Mouse (Mus musculus) limb, embryonic 14.5 days (tissue): ENCODE data around the gene Pcgf3. TPM values are rescaled to one million over a fixed set of nuclear protein-coding genes. Genes with fewer than 3 reads are reported as not detected.
"Not testable (repeated sequence)": the region's sequence is repeated elsewhere in the genome, so short reads cannot be mapped to it uniquely, and the experiment has no call there.

ENCODE experiments used
- ATAC-seq: fragments of 200-750 bp; cut with Nextera tagmentation; 2 replicates; pipeline ENCODE4 v1.8.0; 2017; ENCODE audit warnings: low read depth, moderate number of reproducible peaks, moderate TSS enrichment; ENCODE audit not compliant: low FRiP score
- DNase-seq: peaks from one replicate; pipeline ENCODE4 v3.0.0-alpha.2; 2015; ENCODE audit warnings: low spot score
- H3K27ac ChIP-seq: fragments of 300-500 bp; sonication (generic); replicated peaks from 2 replicates; pipeline ENCODE4 v1.5.1; 2014; ENCODE audit warnings: low read depth, mild to moderate bottlenecking, low read length, moderate library complexity, mixed read lengths
- H3K27me3 ChIP-seq: fragments of 300-500 bp; sonication (generic); 2 replicates; pipeline ENCODE4 v1.6.1; 2014; ENCODE audit warnings: low read length, mixed read lengths; ENCODE audit not compliant: control insufficient read depth, insufficient read depth
- H3K36me3 ChIP-seq: fragments of 300-500 bp; sonication (generic); 2 replicates; pipeline ENCODE4 v1.6.1; 2014; ENCODE audit warnings: mild to moderate bottlenecking, low read length, moderate library complexity, mixed read lengths; ENCODE audit not compliant: control insufficient read depth, insufficient read depth
- H3K4me1 ChIP-seq: fragments of 300-500 bp; sonication (generic); 2 replicates; pipeline ENCODE4 v1.6.1; 2014; ENCODE audit warnings: antibody characterized with exemption, low read length, mixed read lengths; ENCODE audit not compliant: control insufficient read depth, insufficient read depth
- H3K4me2 ChIP-seq: fragments of 300-500 bp; sonication (generic); replicated peaks from 2 replicates; pipeline ENCODE4 v1.6.1; 2014; ENCODE audit warnings: low read depth, mild to moderate bottlenecking, low read length, moderate library complexity; ENCODE audit not compliant: severe bottlenecking
- H3K4me3 ChIP-seq: fragments of 300-500 bp; sonication (generic); replicated peaks from 2 replicates; pipeline ENCODE4 v1.5.1; 2014; ENCODE audit warnings: low read length
- H3K9ac ChIP-seq: fragments of 300-500 bp; sonication (generic); 2 replicates; pipeline ENCODE4 v1.6.1; 2014; ENCODE audit warnings: mild to moderate bottlenecking, low read depth, low read length, moderate library complexity; ENCODE audit not compliant: severe bottlenecking
- H3K9me3 ChIP-seq: fragments of 300-500 bp; sonication (generic); 2 replicates; pipeline ENCODE4 v1.6.1; 2016; ENCODE audit warnings: low read length; ENCODE audit not compliant: control insufficient read depth
- POLR2A ChIP-seq: fragments of 200-500 bp; IDR thresholded peaks from 2 replicates; pipeline ENCODE4 v1.8.0; 2012; ENCODE audit warnings: inconsistent platforms, mild to moderate bottlenecking, moderate library complexity, borderline replicate concordance; ENCODE audit not compliant: insufficient read depth, insufficient read length; ENCODE audit errors: extremely low read depth
- WGBS: fragments of 180-500 bp; shearing (Covaris S2); extraction: QIAGEN DNeasy Blood & Tissue Kit; methylation state at CpG from one replicate; pipeline ENCODE4 v1.1.7; 2014; 5-methylcytosine and 5-hydroxymethylcytosine counted together
- polyA plus RNA-seq, 2 experiments: library from polyadenylated mRNA; depleted of rRNA in 1 of 2; stranded (reverse) in 1 of 2; unstranded in 1 of 2; fragments of >200 nt; fragmentation: Nextera tagmentation in 1 of 2; extraction: Ambion mirVana in 1 of 2; gene quantifications; 2 replicates each; pipeline versions ENCODE4 v1.2.1 to v1.2.3; 2012 to 2014

The Pcgf3 gene
- polyA plus RNA-seq, 2 experiments = 21.8 to 24.3 TPM

GRCm38 (mm10) chr5:108469617-108470016 is 8.6 kb downstream of the Pcgf3 start:
- H3K9ac ChIP-seq = no peak overlapping the region
- 52% methylated on average over 7 of the region's 7 CpGs for WGBS
- no peaks in the 10 kb centered on the region for H3K9me3 ChIP-seq
- no peaks in the 10 kb centered on the region for H3K4me1 ChIP-seq
- DNase-seq (no peak), ATAC-seq (no peak)
- no peak overlapping the region for H3K4me2 ChIP-seq
- no peak overlapping the region for H3K4me3 ChIP-seq
- TF ChIP-seq POLR2A = no peak
- H3K27ac ChIP-seq = no peak overlapping the region
- H3K27me3 ChIP-seq = no peaks in the 10 kb centered on the region
- peaks cover 30% of the 10 kb centered on the region for H3K36me3 ChIP-seq

GRCm38 (mm10) chr5:108473737-108474136 is 12.7 kb downstream of the Pcgf3 start:
- no peak for TF ChIP-seq POLR2A
- H3K27me3 ChIP-seq = no peaks in the 10 kb centered on the region
- H3K36me3 ChIP-seq = peaks cover 69% of the 10 kb centered on the region
- no peak overlapping the region for H3K4me3 ChIP-seq
- H3K9ac ChIP-seq = no peak overlapping the region
- H3K9me3 ChIP-seq = no peaks in the 10 kb centered on the region
- H3K4me2 ChIP-seq = no peak overlapping the region
- ATAC-seq = no peak
- no peaks in the 10 kb centered on the region for H3K4me1 ChIP-seq
- WGBS = 90% methylated on average over 4 of the region's 4 CpGs
- no peak for DNase-seq
- no peak overlapping the region for H3K27ac ChIP-seq

- Histone ChIP-seq H3K36me3 (peaks cover 74% of the 10 kb centered on the region), H3K27ac (no peak overlapping the region), H3K4me1 (no peaks in the 10 kb centered on the region), H3K9ac (no peak overlapping the region), H3K9me3 (no peaks in the 10 kb centered on the region), H3K4me3 (no peak overlapping the region), H3K4me2 (no peak overlapping the region), H3K27me3 (no peaks in the 10 kb centered on the region)
- no peak for ATAC-seq
- WGBS = 92% methylated on average over 3 of the region's 3 CpGs
- DNase-seq = no peak
- TF ChIP-seq POLR2A = no peak
Observed at GRCm38 (mm10) chr5:108475977-108476376, 14.9 kb downstream of the Pcgf3 start.

- Histone ChIP-seq H3K9ac (no peak overlapping the region), H3K27ac (no peak overlapping the region), H3K36me3 (peaks cover 64% of the 10 kb centered on the region), H3K4me2 (no peak overlapping the region), H3K9me3 (no peaks in the 10 kb centered on the region), H3K4me3 (no peak overlapping the region), H3K4me1 (no peaks in the 10 kb centered on the region), H3K27me3 (no peaks in the 10 kb centered on the region)
- no peak for TF ChIP-seq POLR2A
- no peak for DNase-seq
- WGBS = 91% methylated on average over 6 of the region's 6 CpGs
- no peak for ATAC-seq
Observed at GRCm38 (mm10) chr5:108483006-108483405, 22.0 kb downstream of the Pcgf3 start.

- H3K27me3 ChIP-seq = no peaks in the 10 kb centered on the region
- no peak overlapping the region for H3K9ac ChIP-seq
- no peaks in the 10 kb centered on the region for H3K4me1 ChIP-seq
- DNase-seq (no peak), ATAC-seq (no peak)
- H3K27ac ChIP-seq = no peak overlapping the region
- no peak for TF ChIP-seq POLR2A
- no peak overlapping the region for H3K4me3 ChIP-seq
- peaks cover 73% of the 10 kb centered on the region for H3K36me3 ChIP-seq
- no peak overlapping the region for H3K4me2 ChIP-seq
- 92% methylated on average over 2 of the region's 2 CpGs for WGBS
- no peaks in the 10 kb centered on the region for H3K9me3 ChIP-seq
Observed at GRCm38 (mm10) chr5:108485239-108485638, 24.2 kb downstream of the Pcgf3 start.

GRCm38 (mm10) chr5:108486148-108486547 is 25.1 kb downstream of the Pcgf3 start:
- H3K9ac ChIP-seq, DNase-seq, H3K4me1 ChIP-seq, H3K4me2 ChIP-seq, H3K4me3 ChIP-seq, H3K9me3 ChIP-seq, H3K27me3 ChIP-seq, ATAC-seq, H3K27ac ChIP-seq: not testable (repeated sequence)
- H3K36me3 ChIP-seq = peaks cover 81% of the 10 kb centered on the region
- 91% methylated on average over 4 of the region's 5 CpGs for WGBS
